Mouse (Mus musculus) lung, postnatal 10 days (tissue): ENCODE measurements around the gene Derl2.

Source experiments
- DNase-seq: peaks from one replicate; pipeline ENCODE4 v3.0.0; 2021

Gene Derl2

GRCm38 (mm10) chr11:70980751-70981510 is 38.7 kb downstream of the Derl2 start:
- DNase-seq = no peak

- no peak for DNase-seq
Measured at GRCm38 (mm10) chr11:70980232-70980631, 39.4 kb downstream of the Derl2 start.

GRCm38 (mm10) chr11:70977293-70977692 is 42.3 kb downstream of the Derl2 start:
- no peak for DNase-seq

- no peak for DNase-seq
Measured at GRCm38 (mm10) chr11:70975193-70975592, 44.4 kb downstream of the Derl2 start.

- DNase-seq = peak; percentile 19
Measured at GRCm38 (mm10) chr11:70973947-70974346, 45.7 kb downstream of the Derl2 start.

- DNase-seq = no peak
Measured at GRCm38 (mm10) chr11:70972586-70972985, 47.1 kb downstream of the Derl2 start.

- DNase-seq = peak; percentile 36
Measured at GRCm38 (mm10) chr11:70970560-70971540, 48.8 kb downstream of the Derl2 start.

DNA sequence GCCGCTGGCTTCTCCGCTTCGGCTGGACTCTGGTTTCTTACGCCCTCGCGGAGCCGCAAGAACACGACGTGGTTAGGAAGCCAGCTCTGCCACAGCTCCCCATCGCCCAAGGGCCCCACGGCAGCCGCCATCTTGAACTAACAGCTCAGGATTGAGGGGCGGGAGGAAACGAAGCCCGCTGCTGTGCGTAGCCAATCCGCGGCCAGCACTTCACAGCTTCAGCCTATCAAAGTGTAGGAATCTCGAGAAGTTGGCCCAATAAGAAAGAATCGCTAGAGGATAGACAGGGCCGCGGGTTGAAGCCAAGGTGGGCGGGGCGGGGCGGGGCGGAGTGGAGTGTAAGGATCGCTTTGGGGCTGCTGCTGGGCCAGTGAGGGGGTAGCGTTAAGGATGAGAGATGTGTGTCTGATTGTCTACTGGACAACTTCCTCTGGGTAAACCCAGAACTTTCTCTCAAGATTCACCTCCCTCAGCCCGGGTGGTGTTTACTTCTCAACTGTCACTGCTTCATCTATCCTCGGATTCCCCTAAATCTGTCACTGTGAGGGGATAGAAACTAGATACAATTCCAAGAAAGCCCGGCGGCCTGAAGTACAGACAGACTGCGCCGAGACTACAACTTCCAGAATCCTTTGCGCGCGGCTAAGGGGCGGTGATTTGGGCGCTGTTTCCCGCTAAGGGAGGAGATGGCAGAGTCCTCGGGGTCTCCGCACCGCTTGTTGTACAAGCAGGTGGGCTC is 49.7 kb downstream of the Derl2 start, which contains the start of the genes Nup88 and Rpain:
Gene Nup88 (minus strand): TSS at position 153 of the 739 bp plus-strand sequence.
Gene Rpain (plus strand): TSS at position 393 of the 739 bp plus-strand sequence.
- peak; percentile 96 for DNase-seq

GRCm38 (mm10) chr11:70969271-70969794 is 50.3 kb downstream of the Derl2 start:
- DNase-seq = no peak

DNA sequence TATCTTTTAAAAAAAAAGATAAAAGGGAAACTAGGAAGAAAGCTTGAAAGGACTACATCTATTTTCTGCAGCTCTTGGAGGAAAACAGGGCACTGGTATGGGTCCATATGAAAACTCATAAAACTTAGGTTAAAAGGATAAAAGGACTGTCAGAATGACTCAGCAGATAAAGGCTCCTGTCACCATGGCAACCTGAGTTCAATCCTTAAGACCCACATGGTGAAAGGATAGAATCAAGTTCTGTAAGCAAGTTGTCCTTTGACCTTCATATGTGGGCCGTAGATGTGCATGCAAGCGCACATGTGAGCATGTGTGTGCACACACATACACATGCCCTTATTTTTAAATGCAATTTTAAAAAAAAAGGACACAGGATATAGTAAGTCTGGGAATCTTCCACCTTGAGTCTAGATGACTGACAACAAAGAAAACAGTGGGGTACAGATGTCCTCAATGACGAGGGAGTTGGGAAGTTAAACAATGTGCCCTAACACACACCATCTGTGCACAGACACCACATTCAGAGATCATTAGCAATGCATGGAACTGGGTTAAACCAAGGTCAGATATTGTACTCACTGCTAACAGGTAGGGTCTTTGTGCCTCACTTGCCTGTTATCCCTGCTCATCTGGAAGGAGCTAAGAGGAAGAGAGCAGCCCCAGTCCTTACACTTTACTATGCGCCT is 55.3 kb downstream of the Derl2 start:
- no peak for DNase-seq

DNA sequence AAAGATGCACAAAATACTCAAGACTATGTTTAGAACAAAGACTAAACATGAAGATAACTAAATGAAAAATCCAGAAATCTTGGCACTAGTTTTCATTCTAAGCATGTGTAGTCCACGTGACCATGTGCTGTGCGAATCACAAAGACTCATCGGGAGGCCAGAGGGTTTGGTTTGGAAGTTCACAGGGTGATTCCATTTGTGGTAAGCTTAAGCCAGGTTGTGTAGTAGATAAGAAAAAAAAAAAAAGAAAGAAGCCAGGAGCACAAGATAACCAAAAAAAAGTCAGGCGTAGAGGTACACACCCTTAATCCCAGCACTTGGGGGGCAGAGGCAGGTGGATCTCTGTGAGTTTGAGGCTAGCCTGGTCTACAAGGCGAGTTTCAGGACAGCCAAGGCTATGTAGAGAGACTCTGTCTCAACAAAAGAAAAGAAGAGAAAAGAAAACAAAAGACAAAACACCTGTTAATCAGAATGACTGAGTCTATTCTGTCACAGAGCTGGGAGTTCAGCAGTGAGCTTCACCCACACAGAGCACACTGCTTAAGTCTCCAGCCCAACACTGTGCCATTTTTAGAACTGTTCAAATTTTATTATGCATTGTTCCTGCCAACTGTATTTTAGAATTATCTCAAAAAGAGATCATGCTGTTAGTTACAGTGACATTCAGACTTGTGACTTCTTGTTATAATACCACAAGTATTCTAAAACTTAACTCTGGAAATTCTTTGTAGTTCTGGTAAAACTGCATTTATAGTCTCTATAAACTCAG is 58.7 kb downstream of the Derl2 start:
- DNase-seq = no peak
